Mouse (Mus musculus): ENCODE data around the gene Kntc1. TPM values are rescaled to one million over a fixed set of nuclear protein-coding genes. Genes with fewer than 3 reads are reported as not detected.

Kntc1 gene
- total RNA-seq, 2 experiments from 2014 or later = 1.9 to 2.9 TPM

- peak in 1 of 2 experiments; percentile 35 for DNase-seq (ENCODE audit: extremely low spot score in 1 of 2, low spot score in 1 of 2)
Measured at GRCm38 (mm10) chr5:123806334-123806733, 56.8 kb downstream of the Kntc1 start.

GRCm38 (mm10) chr5:123808541-123808940 lies 59.0 kb downstream of the Kntc1 start:
- no peak for DNase-seq (ENCODE audit: extremely low spot score in 1 of 2, low spot score in 1 of 2)

GRCm38 (mm10) chr5:123809156-123809555 lies 59.6 kb downstream of the Kntc1 start:
- no peak for DNase-seq (ENCODE audit: extremely low spot score in 1 of 2, low spot score in 1 of 2)

DNA sequence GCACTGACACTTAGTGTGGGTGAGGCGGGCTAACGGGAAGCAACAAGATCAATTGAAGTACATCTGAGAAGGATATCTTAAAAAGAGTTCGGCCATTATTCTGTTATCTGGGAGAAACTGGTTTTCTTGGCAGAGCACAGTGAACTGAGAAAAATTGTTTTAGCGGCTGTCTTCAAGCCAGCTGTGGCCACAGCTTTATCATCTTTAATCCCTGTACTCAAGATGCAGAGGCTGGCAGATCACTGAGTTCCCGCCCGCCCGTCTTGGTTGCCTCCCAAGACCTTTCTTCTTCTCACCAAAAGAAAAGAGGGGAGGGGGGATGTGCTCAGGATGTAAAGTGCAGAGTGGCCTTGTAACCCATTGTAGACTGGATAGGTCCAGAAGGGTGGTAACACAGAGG lies 67.4 kb downstream of the Kntc1 start:
- DNase-seq (ENCODE audit: extremely low spot score in 1 of 2, low spot score in 1 of 2) = no peak

GRCm38 (mm10) chr5:123818941-123819577 lies 69.5 kb downstream of the Kntc1 start:
- no peak for DNase-seq (ENCODE audit: extremely low spot score in 1 of 2, low spot score in 1 of 2)

DNA sequence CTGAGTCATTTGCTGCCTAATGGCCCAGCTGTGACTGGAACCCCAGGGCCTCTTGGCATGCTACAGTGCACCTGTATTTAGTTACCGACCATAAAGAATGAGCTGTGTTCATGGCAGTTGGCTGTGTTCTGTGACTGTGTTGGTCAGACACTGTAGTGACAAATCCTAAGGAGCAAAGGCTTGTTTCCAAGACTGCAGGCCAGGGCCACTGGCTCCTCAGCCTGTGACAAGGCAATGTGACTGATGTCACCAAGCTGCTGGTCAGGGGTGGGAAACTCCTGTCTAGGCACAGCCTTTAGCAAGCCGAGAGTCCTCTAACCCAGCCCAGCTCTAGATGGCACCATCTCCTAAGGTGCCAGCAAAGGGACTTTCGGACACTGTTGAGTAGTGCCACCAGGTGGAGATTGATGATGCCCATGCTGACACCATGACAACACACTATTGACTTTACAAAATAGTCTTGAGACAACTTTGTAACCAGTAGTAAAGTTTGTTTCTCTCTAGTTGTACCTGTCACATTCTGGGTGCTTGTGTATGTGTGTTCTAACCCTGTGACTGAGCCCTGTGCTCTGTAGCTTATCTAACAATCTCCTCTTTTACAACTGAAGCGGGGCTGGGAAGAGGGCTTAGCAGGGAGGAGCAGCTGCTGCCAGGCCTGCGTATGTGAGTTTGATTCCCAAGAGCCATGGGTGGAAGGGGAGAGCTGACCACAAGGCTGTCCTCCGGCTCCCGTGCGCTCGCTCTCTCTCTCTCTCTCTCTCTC lies 71.2 kb downstream of the Kntc1 start:
- DNase-seq (ENCODE audit: extremely low spot score in 1 of 2, low spot score in 1 of 2) = no peak

DNA sequence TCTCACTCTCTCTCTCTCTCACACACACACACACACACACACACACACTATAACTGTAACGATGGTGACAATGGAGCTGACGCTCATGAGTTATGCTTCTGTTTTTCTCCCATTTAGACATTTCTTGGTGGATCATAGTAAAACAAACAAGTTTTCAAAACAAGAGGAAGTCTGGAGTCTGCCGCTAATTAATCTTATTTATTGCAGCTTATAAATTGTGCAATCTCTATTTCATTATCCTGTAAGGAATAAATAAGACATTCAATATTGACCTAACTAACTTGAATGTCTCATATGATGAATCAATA lies 71.7 kb downstream of the Kntc1 start:
- no peak for DNase-seq (ENCODE audit: extremely low spot score in 1 of 2, low spot score in 1 of 2)

DNA sequence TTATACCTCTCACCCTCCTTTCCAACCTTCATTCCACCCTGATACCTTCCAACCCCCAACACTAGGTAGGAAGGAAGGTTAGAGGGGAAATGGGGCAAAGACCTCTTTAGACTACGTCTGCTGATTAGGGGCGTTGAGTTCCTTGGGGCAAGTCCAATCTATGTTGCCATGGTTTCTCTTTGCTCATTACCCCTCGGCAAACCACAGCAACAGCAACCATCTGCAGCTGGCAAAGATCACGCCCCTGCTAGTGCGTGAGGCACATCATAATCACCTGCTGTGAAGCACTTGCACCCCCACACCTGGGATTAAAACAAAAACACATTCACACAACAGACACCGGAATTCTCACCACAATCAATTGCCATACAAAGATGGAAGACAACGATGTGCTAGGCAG lies 73.2 kb downstream of the Kntc1 start:
- DNase-seq (ENCODE audit: extremely low spot score in 1 of 2, low spot score in 1 of 2) = no peak

- peak in 1 of 2 experiments; percentile 35 for DNase-seq (ENCODE audit: extremely low spot score in 1 of 2, low spot score in 1 of 2)
Measured at GRCm38 (mm10) chr5:123827659-123828091, 78.2 kb downstream of the Kntc1 start.

- DNase-seq (ENCODE audit: extremely low spot score in 1 of 2, low spot score in 1 of 2) = no peak
Measured at GRCm38 (mm10) chr5:123832309-123832708, 82.8 kb downstream of the Kntc1 start.

DNA sequence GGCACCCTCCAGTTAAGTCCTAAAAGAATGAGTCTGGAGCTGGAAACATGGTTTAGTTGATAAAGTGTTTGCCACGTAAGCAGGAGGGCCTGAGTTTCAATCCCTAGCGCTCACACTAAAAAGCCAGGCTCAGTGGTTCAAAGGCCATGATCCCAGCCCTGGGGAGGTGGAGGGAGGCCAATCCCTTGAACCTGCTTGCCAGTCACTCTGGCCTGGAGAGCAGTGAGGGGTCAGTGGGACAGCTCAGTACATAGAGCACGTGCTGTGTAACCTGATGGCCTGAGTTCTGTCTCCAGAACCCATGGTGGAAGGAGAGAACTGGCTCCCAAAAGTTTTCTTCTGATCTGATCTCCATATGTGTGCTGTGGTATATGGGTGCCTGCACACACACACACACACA lies 85.3 kb downstream of the Kntc1 start:
- no peak for DNase-seq (ENCODE audit: extremely low spot score in 1 of 2, low spot score in 1 of 2)

GRCm38 (mm10) chr5:123837371-123837770 lies 87.9 kb downstream of the Kntc1 start:
- no peak for DNase-seq (ENCODE audit: extremely low spot score in 1 of 2, low spot score in 1 of 2)

- no peak for DNase-seq (ENCODE audit: extremely low spot score in 1 of 2, low spot score in 1 of 2)
Measured at GRCm38 (mm10) chr5:123842221-123842934, 92.9 kb downstream of the Kntc1 start.

- no peak for DNase-seq (ENCODE audit: extremely low spot score in 1 of 2, low spot score in 1 of 2)
Measured at GRCm38 (mm10) chr5:123842935-123843282, 93.4 kb downstream of the Kntc1 start.

DNA sequence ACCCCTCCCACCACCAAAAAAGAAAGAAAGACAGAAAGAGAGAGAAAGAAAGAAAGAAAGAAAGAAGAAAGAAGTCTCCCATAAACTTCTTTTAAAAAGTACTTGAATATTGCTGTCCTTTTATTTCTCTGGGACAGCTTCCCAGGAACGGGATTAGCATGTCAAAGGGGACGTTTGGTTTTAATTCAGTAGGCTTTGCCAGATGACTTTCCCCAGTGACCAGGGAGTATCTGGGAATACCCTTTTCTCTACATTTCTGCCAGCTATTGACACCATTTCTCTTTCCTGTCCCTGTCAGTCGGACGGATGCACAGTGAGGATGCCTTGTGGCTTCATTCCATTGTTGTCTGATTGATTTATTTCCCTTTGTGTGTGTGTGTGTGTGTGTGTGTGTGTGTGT lies 94.3 kb downstream of the Kntc1 start:
- DNase-seq (ENCODE audit: extremely low spot score in 1 of 2, low spot score in 1 of 2) = no peak

DNA sequence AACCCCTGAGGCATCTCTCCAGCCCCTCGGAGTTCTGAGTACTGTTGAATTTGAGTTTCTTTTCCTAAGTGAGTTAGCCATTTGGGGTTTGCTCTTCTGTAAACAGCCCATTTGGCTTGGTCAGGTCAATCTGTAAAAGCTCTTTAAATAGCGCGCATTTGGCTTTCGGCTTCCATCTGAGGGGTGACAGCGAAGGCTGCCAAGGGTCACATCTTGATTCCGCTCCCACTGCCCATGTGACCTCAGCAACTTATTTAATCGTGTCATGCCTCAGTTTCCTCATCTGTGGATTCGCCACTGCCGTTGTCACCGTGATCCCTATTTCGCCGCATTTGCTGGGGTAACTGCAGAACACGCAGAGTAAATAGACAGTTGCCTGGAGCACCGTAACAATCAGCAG lies 94.8 kb downstream of the Kntc1 start:
- DNase-seq (ENCODE audit: extremely low spot score in 1 of 2, low spot score in 1 of 2) = no peak

- DNase-seq (ENCODE audit: extremely low spot score in 1 of 2, low spot score in 1 of 2) = no peak
Measured at GRCm38 (mm10) chr5:123851398-123851797, 101.9 kb downstream of the Kntc1 start.

DNA sequence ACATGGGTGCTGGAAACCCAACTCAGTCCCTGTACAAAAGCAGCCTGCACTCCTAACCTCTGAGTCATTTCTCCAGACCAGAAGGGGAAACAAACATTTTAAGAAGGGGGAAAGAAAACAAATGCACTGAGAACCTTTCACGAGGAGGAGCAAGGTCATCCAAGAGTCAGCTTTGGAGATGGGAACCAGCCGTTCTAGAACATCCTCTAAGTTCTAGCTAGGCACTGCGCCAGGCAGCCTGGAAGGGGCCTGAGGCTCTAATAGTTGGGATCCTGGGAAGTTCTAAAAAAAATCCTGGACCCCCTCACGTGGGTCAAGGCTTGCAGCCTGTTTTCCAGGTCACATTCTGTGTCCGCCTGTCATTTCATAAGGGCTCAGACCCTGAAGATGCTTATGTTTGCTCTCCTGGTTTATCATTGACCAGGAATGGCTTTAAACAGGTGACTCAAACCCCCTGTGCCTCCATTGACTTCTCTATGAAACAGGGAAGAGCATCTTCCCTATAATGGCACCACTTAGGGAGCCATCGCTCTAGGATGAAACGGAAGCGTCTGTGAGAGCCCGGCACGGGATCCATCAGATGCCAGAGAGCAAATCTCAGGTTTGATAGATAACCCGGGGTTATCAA lies 104.5 kb downstream of the Kntc1 start:
- no peak for DNase-seq (ENCODE audit: extremely low spot score in 1 of 2, low spot score in 1 of 2)

GRCm38 (mm10) chr5:123854511-123854910 lies 105.0 kb downstream of the Kntc1 start:
- no peak for DNase-seq (ENCODE audit: extremely low spot score in 1 of 2, low spot score in 1 of 2)

GRCm38 (mm10) chr5:123858798-123859197 lies 109.3 kb downstream of the Kntc1 start:
- DNase-seq (ENCODE audit: extremely low spot score in 1 of 2, low spot score in 1 of 2) = no peak
